Mouse (Mus musculus) kidney, postnatal 10 days (tissue): Measurements from ENCODE around the gene Adcy1.
A peak's percentile ranks its signal among the peaks of the same experiment; 100 is the strongest.

Experiments
- DNase-seq: peaks from one replicate; pipeline ENCODE4 v3.0.0; 2021; ENCODE audit warnings: mixed read lengths

Gene Adcy1

GRCm38 (mm10) chr11:7071617-7072016, 8.3 kb downstream of the Adcy1 start:
- no peak for DNase-seq

GRCm38 (mm10) chr11:7073556-7073955, 10.3 kb downstream of the Adcy1 start:
- DNase-seq, result no peak

- DNase-seq, result no peak
These were observed 13.2 kb downstream of the Adcy1 start for GRCm38 (mm10) chr11:7076510-7076909.

GRCm38 (mm10) chr11:7081893-7082292, 18.6 kb downstream of the Adcy1 start:
- DNase-seq, result no peak

GRCm38 (mm10) chr11:7083911-7084310, 20.6 kb downstream of the Adcy1 start:
- no peak for DNase-seq

- DNase-seq, result no peak
These were observed 21.9 kb downstream of the Adcy1 start for GRCm38 (mm10) chr11:7085184-7085583.

- DNase-seq, result no peak
These were observed 27.8 kb downstream of the Adcy1 start for GRCm38 (mm10) chr11:7091120-7091519.

GRCm38 (mm10) chr11:7094844-7095243, 31.6 kb downstream of the Adcy1 start:
- no peak for DNase-seq

- no peak for DNase-seq
These were observed 38.4 kb downstream of the Adcy1 start for GRCm38 (mm10) chr11:7101674-7102073.

GRCm38 (mm10) chr11:7102256-7103194, 39.2 kb downstream of the Adcy1 start:
- DNase-seq, result no peak

GRCm38 (mm10) chr11:7105337-7105736, 42.0 kb downstream of the Adcy1 start:
- no peak for DNase-seq

- DNase-seq, result no peak
These were observed 45.8 kb downstream of the Adcy1 start for GRCm38 (mm10) chr11:7109131-7109530.

GRCm38 (mm10) chr11:7113046-7113445, 49.8 kb downstream of the Adcy1 start:
- no peak for DNase-seq

- peak; percentile 33 for DNase-seq
These were observed 50.4 kb downstream of the Adcy1 start for GRCm38 (mm10) chr11:7113687-7114086.

GRCm38 (mm10) chr11:7114312-7114711, 51.0 kb downstream of the Adcy1 start:
- no peak for DNase-seq

- DNase-seq, result no peak
These were observed 53.4 kb downstream of the Adcy1 start for GRCm38 (mm10) chr11:7116647-7117046.

- no peak for DNase-seq
These were observed 66.2 kb downstream of the Adcy1 start for GRCm38 (mm10) chr11:7129319-7130051.

GRCm38 (mm10) chr11:7132736-7133387, 69.6 kb downstream of the Adcy1 start:
- no peak for DNase-seq

GRCm38 (mm10) chr11:7133736-7134135, 70.4 kb downstream of the Adcy1 start:
- no peak for DNase-seq

- DNase-seq, result no peak
These were observed 71.0 kb downstream of the Adcy1 start for GRCm38 (mm10) chr11:7134319-7134718.

- DNase-seq, result no peak
These were observed 72.0 kb downstream of the Adcy1 start for GRCm38 (mm10) chr11:7135301-7135700.

GRCm38 (mm10) chr11:7135763-7136162, 72.5 kb downstream of the Adcy1 start:
- DNase-seq, result no peak

- DNase-seq, result no peak
These were observed 73.1 kb downstream of the Adcy1 start for GRCm38 (mm10) chr11:7136246-7136855.
